Mouse (Mus musculus) kidney, postnatal 0 days (tissue): ENCODE measurements around the gene Neu2. TPM values are rescaled to one million over a fixed set of nuclear protein-coding genes. Genes with fewer than 3 reads are reported as not detected.
"Not testable (repeated sequence)": the region's sequence is repeated elsewhere in the genome, so short reads cannot be mapped to it uniquely, and the experiment has no call there.

Experiments used
- ATAC-seq: fragments of 200-750 bp; cut with Nextera tagmentation; replicated peaks from 2 replicates; pipeline ENCODE4 v1.8.0; 2017; ENCODE audit warnings: low read depth, moderate number of reproducible peaks, moderate TSS enrichment, moderate library complexity; ENCODE audit not compliant: low FRiP score
- DNase-seq: peaks from one replicate; pipeline ENCODE4 v3.0.0-alpha.2; 2016; ENCODE audit warnings: low spot score
- H3K27ac ChIP-seq: fragments of 300-500 bp; sonication (generic); 2 replicates; pipeline ENCODE4 v1.5.1; 2014; ENCODE audit warnings: mild to moderate bottlenecking
- H3K27me3 ChIP-seq: fragments of 300-500 bp; sonication (generic); 2 replicates; pipeline ENCODE4 v1.6.1; 2014; ENCODE audit warnings: low read length, mixed read lengths; ENCODE audit not compliant: insufficient read depth
- H3K36me3 ChIP-seq: fragments of 300-500 bp; sonication (generic); 2 replicates; pipeline ENCODE4 v1.6.1; 2014; ENCODE audit warnings: low read length, mixed read lengths; ENCODE audit not compliant: insufficient read depth
- H3K4me1 ChIP-seq: fragments of 300-500 bp; sonication (generic); replicated peaks from 2 replicates; pipeline ENCODE4 v1.6.1; 2014; ENCODE audit warnings: antibody characterized with exemption, low read length, mixed read lengths; ENCODE audit not compliant: insufficient read depth
- H3K4me2 ChIP-seq: fragments of 300-500 bp; sonication (generic); 2 replicates; pipeline ENCODE4 v1.6.1; 2014; ENCODE audit warnings: mild to moderate bottlenecking, low read length, moderate library complexity, mixed read lengths
- H3K4me3 ChIP-seq: fragments of 300-500 bp; sonication (generic); replicated peaks from 2 replicates; pipeline ENCODE4 v1.5.1; 2014; ENCODE audit warnings: low read depth, low read length
- H3K9ac ChIP-seq: fragments of 300-500 bp; sonication (generic); 2 replicates; pipeline ENCODE4 v1.6.1; 2014; ENCODE audit warnings: low read depth, low read length
- H3K9me3 ChIP-seq: fragments of 300-500 bp; sonication (generic); replicated peaks from 2 replicates; pipeline ENCODE4 v1.6.1; 2016; ENCODE audit warnings: low read length, inconsistent platforms, mixed read lengths
- CTCF ChIP-seq: IDR thresholded peaks from 2 replicates; pipeline ENCODE4 v1.5.1; 2016; ENCODE audit warnings: antibody characterized with exemption, low read depth, mild to moderate bottlenecking, moderate library complexity
- WGBS: fragments of 180-500 bp; shearing (Covaris S2); extraction: QIAGEN DNeasy Blood & Tissue Kit; methylation state at CpG from one replicate; pipeline ENCODE4 v1.1.7; 2014; 5-methylcytosine and 5-hydroxymethylcytosine counted together
- polyA plus RNA-seq: library from polyadenylated mRNA; unstranded; fragments of >200 nt; fragmentation: Nextera tagmentation; extraction: Ambion mirVana; gene quantifications from 2 replicates; pipeline ENCODE4 v1.2.1, GENCODE M21; 2015

Neu2 gene
- 2.9 and 3.0 TPM in 2 replicates for polyA plus RNA-seq

DNA sequence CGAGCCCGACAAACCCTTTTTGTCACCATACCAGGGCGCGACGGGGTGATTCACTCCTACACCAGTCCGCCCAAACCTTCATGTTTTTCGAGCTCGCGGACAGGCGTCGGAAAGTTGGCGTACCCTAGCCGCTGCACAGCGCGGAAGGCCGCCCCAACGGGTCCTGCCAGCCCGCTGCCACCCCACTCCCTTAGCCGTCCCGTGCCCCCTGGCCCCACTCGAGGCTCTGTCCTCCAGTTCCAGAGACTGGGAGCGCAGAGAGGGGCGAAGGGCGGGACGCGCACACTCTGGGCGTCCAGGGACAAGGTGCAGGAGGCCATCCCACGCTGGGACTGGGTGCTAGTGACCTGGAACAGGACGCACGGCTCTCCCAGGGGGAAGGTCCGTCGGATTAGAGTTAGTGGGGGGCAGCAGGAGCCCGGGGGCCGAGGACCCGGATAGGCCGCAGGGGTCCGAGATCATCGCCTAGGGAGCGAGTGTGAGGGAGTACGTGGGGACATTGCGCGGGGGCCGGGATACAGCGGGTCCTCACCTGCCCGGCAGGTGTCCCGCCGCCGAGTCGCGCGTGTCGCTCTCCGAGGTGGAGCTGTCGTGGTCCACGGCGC, at the start of gene Neu2:
Neu2 (plus strand) TSS at position 329 of the 605 bp plus-strand sequence.
- DNase-seq (no peak), ATAC-seq (peak; percentile 34; the same call in 1 of the 2 replicates)
- Histone ChIP-seq H3K4me3 (peak within 1 kb of the TSS; percentile 68), H3K9me3 (no peaks in the 10 kb centered on the region), H3K4me2 (peak within 1 kb of the TSS; percentile 99), H3K36me3 (no peaks in the 10 kb centered on the region), H3K27me3 (peaks cover 17% of the 10 kb centered on the region), H3K9ac (peak within 1 kb of the TSS; percentile 38; the same call in 1 of the 2 replicates), H3K27ac (no peak within 1 kb of the TSS), H3K4me1 (peaks cover 5% of the 10 kb centered on the region; the same call in 1 of the 2 replicates)
- TF ChIP-seq CTCF: no peak
- 1% methylated on average over 39 of the region's 56 CpGs for WGBS

DNA sequence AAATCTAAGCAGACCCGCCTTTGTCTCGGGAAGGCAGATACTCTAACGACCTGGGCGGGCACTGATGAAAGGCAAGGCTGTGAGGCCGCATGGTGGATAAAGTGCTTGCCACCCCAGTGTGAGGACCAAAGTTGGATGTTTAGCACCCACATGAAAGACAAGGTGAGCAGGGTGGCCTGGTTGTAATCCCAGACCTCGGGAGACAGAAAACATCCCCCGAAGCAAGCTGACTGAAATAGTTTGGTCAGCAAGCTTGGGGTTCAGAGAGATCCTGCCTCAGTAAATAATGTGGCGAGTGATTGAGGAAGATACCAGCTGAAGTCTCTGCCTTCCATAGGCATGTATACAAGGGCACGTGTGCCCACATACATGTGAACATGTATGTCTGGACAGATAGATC, 42.2 kb upstream of the Neu2 start:
- no peak overlapping the region for H3K9ac ChIP-seq
- TF ChIP-seq CTCF: no peak
- DNase-seq (no peak), ATAC-seq (no peak)
- no peaks in the 10 kb centered on the region for H3K9me3 ChIP-seq
- H3K27me3 ChIP-seq: no peaks in the 10 kb centered on the region
- H3K27ac ChIP-seq: no peak overlapping the region
- H3K4me3 ChIP-seq: no peak overlapping the region
- 49% methylated on average over 9 of the region's 9 CpGs for WGBS
- H3K36me3 ChIP-seq: no peaks in the 10 kb centered on the region
- no peaks in the 10 kb centered on the region for H3K4me1 ChIP-seq
- H3K4me2 ChIP-seq: peak overlapping the region; percentile 19

DNA sequence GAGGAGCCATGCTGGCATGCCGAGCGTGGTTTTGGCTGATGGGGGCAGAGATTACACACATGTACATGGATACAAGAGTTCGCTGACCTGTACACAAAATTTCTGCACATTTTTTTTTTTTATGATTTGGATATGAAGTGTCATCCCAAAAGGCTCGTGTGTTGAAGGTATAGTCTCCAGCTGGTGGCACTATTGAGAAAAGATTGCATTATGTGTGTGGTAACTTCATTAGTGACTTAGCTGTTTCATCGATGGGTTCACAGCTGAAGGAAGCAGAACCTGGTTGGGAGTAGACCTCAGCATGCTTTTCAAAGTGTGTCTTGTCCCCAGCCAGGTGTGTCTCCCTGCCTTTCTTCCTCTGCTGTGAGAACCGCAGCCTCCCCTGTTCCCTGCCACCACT, 41.4 kb upstream of the Neu2 start:
- Histone ChIP-seq H3K9ac (no peak overlapping the region), H3K27me3 (no peaks in the 10 kb centered on the region), H3K27ac (no peak overlapping the region), H3K4me1 (no peaks in the 10 kb centered on the region), H3K4me3 (no peak overlapping the region), H3K9me3 (no peaks in the 10 kb centered on the region), H3K36me3 (no peaks in the 10 kb centered on the region), H3K4me2 (no peak overlapping the region)
- DNase-seq (peak; percentile 29), ATAC-seq (no peak)
- WGBS: 70% methylated on average over 6 of the region's 6 CpGs
- peak; percentile 57 for TF ChIP-seq CTCF

DNA sequence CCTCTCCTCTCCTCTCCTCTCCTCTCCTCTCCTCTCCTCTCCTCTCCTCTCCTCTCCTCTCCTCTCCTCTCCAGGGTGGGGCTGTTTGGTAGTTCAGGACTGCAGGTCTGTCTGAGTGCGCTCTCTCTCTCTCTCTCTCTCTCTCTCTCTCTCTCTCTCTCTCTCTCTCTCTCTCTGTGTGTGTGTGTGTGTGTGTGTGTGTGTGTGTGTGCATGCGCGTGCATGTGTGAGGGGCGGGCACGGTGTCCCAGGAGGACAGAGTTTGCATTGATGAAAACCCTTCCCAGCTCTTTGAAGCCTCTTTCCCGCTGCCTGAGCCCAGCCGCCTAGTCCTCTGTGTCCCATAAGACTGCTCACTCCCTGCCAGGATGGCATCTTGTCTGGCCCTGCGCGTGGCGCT, 39.7 kb upstream of the Neu2 start, which contains the start of gene Snorc:
Snorc (plus strand) TSS at position 301 of the 400 bp plus-strand sequence.
- 47% methylated on average over 10 of the region's 10 CpGs for WGBS
- not testable (repeated sequence) for H3K9me3 ChIP-seq, DNase-seq

GRCm38 (mm10) chr1:87471914-87472313, 37.8 kb upstream of the Neu2 start:
- Histone ChIP-seq H3K4me2 (no peak overlapping the region), H3K27ac (no peak overlapping the region), H3K4me1 (peaks cover 7% of the 10 kb centered on the region; the same call in 1 of the 2 replicates), H3K36me3 (no peaks in the 10 kb centered on the region), H3K4me3 (no peak overlapping the region), H3K27me3 (0 out of 2 replicates have a peak, but pooled peaks cover 7% of the 10 kb centered on the region), H3K9me3 (no peaks in the 10 kb centered on the region), H3K9ac (no peak overlapping the region)
- ATAC-seq (no peak), DNase-seq (no peak)
- WGBS: 80% methylated on average over 7 of the region's 7 CpGs
- TF ChIP-seq CTCF: no peak

More for the DNA sequence above, 39.7 kb upstream of the Neu2 start, which contains the start of gene Snorc:
- H3K27ac ChIP-seq, H3K9ac ChIP-seq, H3K27me3 ChIP-seq, H3K4me3 ChIP-seq, ATAC-seq, H3K4me1 ChIP-seq, H3K4me2 ChIP-seq, H3K36me3 ChIP-seq: not testable (repeated sequence)

DNA sequence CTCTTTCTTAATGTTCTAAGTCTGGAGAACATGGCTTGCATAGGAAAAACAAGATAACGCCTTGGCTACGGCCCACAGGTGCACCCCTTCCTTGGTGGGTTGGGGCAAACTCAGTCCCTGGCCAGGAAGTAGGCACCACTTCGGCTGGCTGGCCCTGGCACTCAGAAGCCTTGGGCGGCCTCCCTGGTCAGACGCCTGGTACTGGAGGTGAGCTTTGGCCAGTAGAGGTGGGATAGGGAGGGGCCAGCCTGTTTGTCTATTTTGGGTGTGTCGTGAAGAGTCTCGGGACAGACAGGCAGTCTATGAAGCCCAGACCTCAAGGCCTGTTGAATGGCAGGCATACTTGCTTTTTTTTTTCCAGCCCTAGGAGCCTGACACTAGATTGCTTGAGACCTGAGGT, 37.1 kb upstream of the Neu2 start:
- TF ChIP-seq CTCF: no peak

More for the DNA sequence above, 37.1 kb upstream of the Neu2 start:
- H3K9me3 ChIP-seq: no peaks in the 10 kb centered on the region
- DNase-seq: no peak
- WGBS: 78% methylated on average over 7 of the region's 7 CpGs
- 0 out of 2 replicates have a peak, but pooled peaks cover 7% of the 10 kb centered on the region for H3K27me3 ChIP-seq
- H3K27ac ChIP-seq: no peak overlapping the region
- H3K4me3 ChIP-seq: no peak overlapping the region
- H3K9ac ChIP-seq: no peak overlapping the region
- no peaks in the 10 kb centered on the region for H3K36me3 ChIP-seq
- H3K4me2 ChIP-seq: no peak overlapping the region
- ATAC-seq: no peak
- peaks cover 7% of the 10 kb centered on the region; the same call in 1 of the 2 replicates for H3K4me1 ChIP-seq
